Mouse (Mus musculus): ENCODE results near the gene Gtf2i. TPM values are rescaled to one million over a fixed set of nuclear protein-coding genes. Genes with fewer than 3 reads are reported as not detected.

Gene Gtf2i
- total RNA-seq, 2 experiments from 2014 or later = 228 TPM

DNA sequence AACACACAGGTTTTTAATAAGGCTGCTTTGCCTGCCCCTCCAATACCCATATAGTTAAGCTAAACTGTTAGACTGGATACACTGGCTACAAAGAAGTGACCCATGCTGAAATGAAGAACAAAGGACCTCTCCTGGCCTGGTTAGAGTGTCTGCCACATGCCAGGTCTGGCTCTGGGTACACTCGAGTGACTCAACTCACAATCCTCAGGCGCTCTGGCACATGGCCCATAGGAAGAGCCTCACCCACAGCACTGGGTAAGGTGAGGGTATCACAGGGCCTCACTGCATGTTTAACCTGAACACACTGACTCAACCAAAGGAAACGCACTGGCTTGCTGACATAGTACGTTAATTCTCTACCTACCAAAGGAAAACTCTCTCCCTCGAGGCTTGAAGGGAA, 68.4 kb downstream of the Gtf2i start:
- no peak for DNase-seq (ENCODE audit: low spot score in 2 of 2)

GRCm38 (mm10) chr5:134244890-134245289, 69.7 kb downstream of the Gtf2i start:
- no peak for DNase-seq (ENCODE audit: low spot score in 2 of 2)

GRCm38 (mm10) chr5:134243661-134244436, 70.7 kb downstream of the Gtf2i start:
- DNase-seq (ENCODE audit: low spot score in 2 of 2) = no peak

GRCm38 (mm10) chr5:134241831-134242230, 72.7 kb downstream of the Gtf2i start:
- peak in 1 of 2 experiments; percentile 52 for DNase-seq (ENCODE audit: low spot score in 2 of 2)

DNA sequence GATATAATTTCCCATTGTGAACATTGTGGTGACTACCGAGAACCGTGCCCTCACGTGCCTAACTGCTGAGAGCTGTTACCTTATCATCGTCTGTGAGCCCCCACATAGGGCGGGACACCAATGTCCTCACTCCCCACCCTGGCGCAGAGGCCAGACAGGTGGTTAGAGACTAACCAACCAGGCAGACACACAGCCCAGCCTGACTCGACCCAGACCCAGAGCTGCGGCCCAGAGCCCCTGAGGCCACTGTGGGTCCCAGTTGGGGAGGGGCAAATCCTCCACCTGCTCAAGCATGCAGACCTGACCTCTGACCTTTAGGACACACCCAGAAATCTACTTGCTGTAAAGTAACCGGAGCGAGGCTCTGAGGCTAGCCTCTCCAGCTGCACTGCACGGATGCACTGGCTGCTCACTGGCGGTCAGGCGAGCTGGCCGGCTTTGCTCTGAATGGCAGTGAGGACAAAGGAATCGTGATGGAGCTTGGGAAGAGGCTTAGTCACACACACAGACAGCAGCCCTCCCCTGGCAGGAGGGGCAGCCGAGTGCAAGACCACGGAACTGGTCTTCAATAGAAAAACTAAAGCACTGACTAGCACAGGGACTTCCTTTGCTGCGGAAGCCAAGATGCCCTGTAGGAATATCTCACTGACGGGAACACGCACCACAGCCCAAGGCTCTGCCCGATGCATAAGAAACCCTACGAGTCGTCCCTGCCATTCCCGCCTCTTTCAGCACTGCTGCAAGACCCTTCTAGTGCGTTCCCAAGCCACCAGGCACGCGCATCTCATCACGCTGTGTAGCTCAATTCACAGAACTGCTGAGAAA, 76.4 kb downstream of the Gtf2i start:
- no peak for DNase-seq (ENCODE audit: low spot score in 2 of 2)

- no peak for DNase-seq (ENCODE audit: low spot score in 2 of 2)
Observed at GRCm38 (mm10) chr5:134237508-134237907, 77.1 kb downstream of the Gtf2i start.

- DNase-seq (ENCODE audit: low spot score in 2 of 2) = no peak
Observed at GRCm38 (mm10) chr5:134236796-134237195, 77.8 kb downstream of the Gtf2i start.

GRCm38 (mm10) chr5:134236241-134236640, 78.3 kb downstream of the Gtf2i start:
- no peak for DNase-seq (ENCODE audit: low spot score in 2 of 2)

DNA sequence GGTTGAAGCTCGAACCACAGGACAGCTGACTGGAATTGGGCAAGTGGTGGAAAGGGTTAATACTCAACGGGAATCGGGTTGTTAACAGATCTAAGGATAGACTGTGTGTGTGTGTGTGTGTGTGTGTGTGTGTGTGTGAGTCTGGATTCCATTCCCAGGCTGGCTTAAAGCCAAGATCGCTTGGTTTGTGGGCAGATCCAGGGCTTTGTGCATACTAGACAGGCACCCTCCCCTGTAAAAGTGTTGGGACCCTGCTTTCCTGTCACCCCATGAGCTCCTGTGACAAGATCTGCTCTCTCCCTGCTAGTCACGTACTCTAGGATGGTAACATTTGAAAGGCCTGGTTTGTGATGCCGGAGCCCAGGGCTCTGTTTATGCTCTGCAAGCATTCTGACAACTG, 79.4 kb downstream of the Gtf2i start:
- peak; percentile 57 to 58 for DNase-seq (ENCODE audit: low spot score in 2 of 2)

DNA sequence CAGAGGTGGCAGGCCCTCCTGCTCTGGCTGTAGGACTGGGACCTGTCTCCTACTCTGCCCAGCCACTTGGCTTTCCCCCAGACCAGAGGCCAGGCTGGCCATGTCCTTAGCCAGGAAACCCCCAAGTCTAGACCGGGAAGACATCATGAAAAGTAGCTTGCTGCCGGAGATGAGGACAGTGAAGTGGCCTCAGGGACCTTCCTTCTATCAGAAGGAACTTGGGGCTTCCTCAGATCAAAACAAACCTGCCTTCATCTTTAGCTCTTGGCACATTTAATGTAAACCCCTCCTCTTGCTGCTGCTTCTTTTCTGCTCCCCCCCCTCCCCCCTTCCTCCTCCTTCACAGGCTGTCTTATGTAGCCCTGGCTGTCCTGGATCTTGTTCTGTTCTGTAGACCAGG, 80.4 kb downstream of the Gtf2i start:
- DNase-seq (ENCODE audit: low spot score in 2 of 2) = no peak

DNA sequence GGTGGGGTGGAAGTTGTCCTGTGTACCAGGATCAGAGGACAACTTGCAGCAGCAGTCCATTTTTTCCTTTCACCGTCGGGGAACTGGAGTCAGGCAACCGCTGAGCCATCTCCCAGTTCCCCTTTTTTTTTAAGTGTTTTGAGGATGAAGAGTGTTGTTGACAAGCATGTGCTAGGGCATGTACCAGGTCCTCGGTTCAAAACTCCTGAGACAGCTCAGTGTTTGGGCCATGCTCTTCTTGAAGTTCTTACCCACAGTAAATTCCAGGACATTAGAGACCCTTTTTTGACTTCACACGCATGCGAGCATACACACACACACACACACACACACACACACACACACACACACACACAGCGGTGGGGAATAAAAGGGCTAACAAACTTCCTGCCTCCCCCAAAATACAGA, 81.3 kb downstream of the Gtf2i start:
- no peak for DNase-seq (ENCODE audit: low spot score in 2 of 2)

GRCm38 (mm10) chr5:134232568-134232967, 82.0 kb downstream of the Gtf2i start:
- DNase-seq (ENCODE audit: low spot score in 2 of 2) = no peak

DNA sequence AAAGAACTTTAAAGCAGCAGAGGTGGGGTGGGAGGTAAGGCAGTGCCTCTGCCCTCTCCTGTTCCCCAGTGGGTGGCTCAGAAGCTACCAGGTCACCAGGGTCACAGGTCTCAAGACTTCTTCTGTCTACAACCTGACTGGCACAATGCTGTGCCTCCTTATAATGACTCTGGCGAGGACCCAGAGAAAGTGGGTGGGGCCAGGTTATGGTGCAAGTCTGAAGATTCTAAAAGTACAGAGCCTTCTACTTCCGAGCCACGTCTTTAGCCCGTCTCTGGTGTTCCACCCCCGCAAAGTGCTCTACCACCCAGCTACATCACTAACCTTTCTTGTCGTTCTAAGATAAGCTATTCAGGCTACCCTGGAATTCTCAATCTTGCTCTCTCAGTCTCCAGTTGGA, 82.4 kb downstream of the Gtf2i start:
- DNase-seq (ENCODE audit: low spot score in 2 of 2) = no peak

DNA sequence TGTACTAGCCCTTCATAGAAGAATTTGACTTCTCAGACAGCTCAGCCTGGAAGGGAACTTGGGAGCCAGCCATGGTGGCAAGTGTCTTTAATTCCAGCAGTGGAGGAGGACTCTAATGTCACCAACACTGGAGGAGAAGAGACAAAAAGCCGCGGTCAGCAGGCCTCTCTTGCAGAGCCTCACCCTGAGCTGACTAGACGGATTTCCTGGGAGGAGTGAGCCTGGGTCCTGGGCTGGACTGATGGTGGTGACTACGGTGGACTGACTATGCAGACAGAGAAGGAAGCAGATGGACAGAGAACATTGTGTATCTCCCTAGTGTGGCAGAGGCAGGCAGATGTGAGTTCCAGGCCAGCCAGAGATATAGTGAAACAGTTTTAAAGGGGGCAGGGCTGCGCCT, 83.2 kb downstream of the Gtf2i start:
- DNase-seq (ENCODE audit: low spot score in 2 of 2) = peak in 1 of 2 experiments; percentile 50

- DNase-seq (ENCODE audit: low spot score in 2 of 2) = no peak
Observed at GRCm38 (mm10) chr5:134229391-134229790, 85.2 kb downstream of the Gtf2i start, which contains the start of gene Ncf1. Gene Ncf1, minus strand, starts transcription at chr5:134229625.

GRCm38 (mm10) chr5:134228249-134228638, 86.3 kb downstream of the Gtf2i start:
- DNase-seq (ENCODE audit: low spot score in 2 of 2) = no peak

- DNase-seq (ENCODE audit: low spot score in 2 of 2) = no peak
Observed at GRCm38 (mm10) chr5:134227574-134228248, 86.8 kb downstream of the Gtf2i start.

DNA sequence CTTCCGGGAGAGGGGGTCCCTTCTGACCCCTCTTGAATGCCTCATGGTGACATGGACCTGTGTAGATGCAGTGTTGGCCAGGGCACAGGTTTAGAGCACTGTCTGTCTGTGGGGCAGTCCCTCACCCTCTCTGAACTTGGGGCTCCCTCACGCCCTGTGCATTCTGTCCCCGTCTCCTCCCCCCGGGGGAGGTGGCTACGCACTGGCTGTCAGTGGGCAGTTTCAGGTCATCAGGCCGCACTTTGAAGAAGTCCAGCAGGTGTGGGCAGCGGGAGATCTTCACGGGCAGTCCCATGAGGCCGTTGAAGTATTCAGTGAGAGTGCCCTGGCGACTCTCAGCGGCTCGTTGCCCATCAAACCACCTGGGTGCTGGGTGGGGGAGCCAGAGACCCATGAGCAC, 87.6 kb downstream of the Gtf2i start:
- no peak for DNase-seq (ENCODE audit: low spot score in 2 of 2)

DNA sequence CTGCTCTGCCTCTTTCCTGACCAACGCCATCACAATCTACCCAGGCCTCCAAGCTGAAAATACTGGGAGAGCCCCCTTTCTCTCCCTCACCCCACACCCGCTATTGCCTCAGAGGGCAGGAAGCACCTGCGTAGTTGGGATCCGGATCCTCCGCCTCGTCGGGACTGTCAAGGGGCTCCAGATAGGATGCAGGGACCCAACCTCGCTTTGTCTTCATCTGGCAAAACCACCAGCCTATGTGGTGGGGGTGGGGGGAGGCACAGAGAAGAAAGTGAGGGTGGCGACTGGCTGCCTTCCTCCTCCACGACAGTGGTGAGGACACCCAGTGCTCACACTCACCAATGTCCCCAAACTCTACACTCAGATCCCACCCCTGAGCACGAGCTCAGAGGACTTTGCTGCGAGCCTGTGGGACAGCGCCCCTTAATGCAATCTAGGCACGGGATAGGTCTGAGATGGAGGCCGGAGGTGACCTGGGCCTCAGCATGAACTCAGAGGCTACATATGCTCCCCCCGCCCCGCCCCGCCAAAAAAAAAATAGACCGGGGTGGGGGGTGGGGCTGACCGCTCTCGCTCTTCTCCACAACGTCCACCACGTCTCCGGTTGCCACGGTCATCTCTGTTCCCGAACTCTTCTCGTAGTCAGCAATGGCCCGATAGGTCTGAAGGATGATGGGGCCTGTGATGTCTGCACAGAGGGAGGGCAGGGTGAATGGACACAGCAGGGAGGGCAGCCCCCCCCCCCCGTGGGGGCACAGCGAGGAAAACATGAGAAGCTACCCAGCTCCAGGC, 89.3 kb downstream of the Gtf2i start:
- no peak for DNase-seq (ENCODE audit: low spot score in 2 of 2)

DNA sequence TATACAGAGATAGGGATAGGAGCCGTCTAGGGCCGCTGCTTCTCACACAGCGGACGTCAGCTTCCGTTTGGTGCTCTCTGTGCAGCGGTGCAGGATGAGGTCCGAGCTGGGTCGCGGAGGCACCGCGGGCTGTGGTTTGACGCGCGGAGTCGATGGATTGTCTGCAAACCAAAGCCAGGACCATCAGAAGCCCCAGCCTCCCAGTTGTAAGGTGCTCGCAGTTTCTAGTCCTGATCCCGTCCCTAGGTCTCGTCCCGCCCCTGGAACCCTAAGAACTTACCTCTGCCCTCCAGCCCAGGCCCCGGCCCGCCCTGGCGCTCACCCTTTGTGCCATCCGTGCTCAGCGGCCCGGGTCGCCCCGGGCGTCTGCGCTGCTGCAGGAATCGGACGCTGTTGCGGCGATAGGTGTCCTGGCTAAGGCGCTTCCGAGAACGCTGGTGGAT, 92.8 kb downstream of the Gtf2i start:
- DNase-seq (ENCODE audit: low spot score in 2 of 2) = no peak

DNA sequence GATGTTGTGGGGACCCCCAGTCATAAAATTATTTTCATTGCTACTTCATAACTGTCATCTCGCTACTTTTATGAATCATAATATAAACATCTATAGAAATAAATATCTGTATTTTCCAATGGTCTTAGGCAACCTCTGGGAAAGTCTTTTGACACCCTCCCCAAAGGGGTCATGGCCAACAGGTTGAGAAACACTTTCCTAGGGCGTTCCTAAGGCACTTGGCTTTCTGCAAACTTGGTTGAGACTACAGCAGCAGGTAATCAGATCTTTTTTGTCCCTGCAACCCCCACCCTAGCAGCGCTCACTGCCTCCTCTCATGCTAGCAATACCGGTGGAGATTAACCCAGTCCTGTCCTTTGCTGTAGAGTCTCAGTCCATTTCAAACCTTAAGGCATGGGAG, 93.3 kb downstream of the Gtf2i start:
- no peak for DNase-seq (ENCODE audit: low spot score in 2 of 2)

All from layer of hippocampus, postnatal 14 days (tissue).